In the genomic region with DNA sequence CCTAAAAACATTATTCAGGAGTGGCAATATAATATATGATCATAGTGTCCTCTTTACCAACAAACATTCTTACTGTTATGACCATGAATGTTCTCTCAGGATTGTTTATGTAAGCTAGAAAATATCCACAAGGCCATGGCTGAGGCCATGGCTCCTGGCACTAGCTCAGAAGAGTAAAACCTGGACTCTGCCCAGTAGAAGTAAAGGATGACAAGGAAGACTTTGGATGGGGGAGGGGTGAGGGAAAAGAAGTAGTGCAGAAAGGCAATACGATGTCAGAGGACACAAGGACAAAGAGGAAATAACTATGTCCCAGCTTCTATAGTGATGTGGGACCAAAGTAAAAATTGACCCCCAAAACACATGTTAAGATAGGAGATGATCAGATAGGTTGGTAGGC, we compare ENCODE assay signal across 35 mouse cellular contexts. TPM values are rescaled to one million over a fixed set of nuclear protein-coding genes. Genes with fewer than 3 reads are reported as not detected.
"Had no signal": no experiment of that assay in that cellular context is flagged by ENCODE, and none has a peak within 500 bp of the region (broad histone marks: within the 10 kb centered on the region; RNA-seq: fewer than 3 reads in every experiment).

No protein-coding gene starts in this region.

RNA-seq across cellular contexts. Expression of a gene that starts 2.3 kb away (rescaled TPM):
- total RNA-seq: gastrocnemius, adult 2 months; gastrocnemius, postnatal 10 days; gastrocnemius, postnatal 25 days; gastrocnemius, postnatal 4 days; granulocyte monocyte progenitor cell, adult 5-6 weeks; heart, adult 18-20 months; heart, adult 8-10 months; heart, postnatal 10 days; heart, postnatal 25 days; heart, postnatal 4 days; layer of hippocampus, adult 2 months; layer of hippocampus, postnatal 10 days; layer of hippocampus, postnatal 25 days; left cerebral cortex, adult 2 months; left cerebral cortex, postnatal 14 days; left cerebral cortex, postnatal 36 days had no signal
- polyA plus RNA-seq: heart, embryonic 10.5 days; heart, embryonic 12.5 days; heart, embryonic 14.5 days; heart, embryonic 16.5 days; hindbrain, embryonic 10.5 days; hindbrain, embryonic 12.5 days; hindbrain, embryonic 14.5 days; hindbrain, embryonic 16.5 days; inflammation-experienced regulatory T-cells, adult 6 months; intestine, embryonic 15.5 days; intestine, postnatal 0 days; kidney, embryonic 14.5 days; kidney, embryonic 16.5 days; limb, embryonic 10.5 days; limb, embryonic 12.5 days; limb, embryonic 14.5 days; liver, embryonic 11.5 days; liver, embryonic 13.5 days; liver, embryonic 15.5 days had no signal

RNA-seq across cellular contexts. Expression of a gene that starts 30.9 kb away (rescaled TPM):
- total RNA-seq: gastrocnemius, adult 2 months; gastrocnemius, postnatal 10 days; gastrocnemius, postnatal 25 days; gastrocnemius, postnatal 4 days; granulocyte monocyte progenitor cell, adult 5-6 weeks; heart, adult 18-20 months; heart, adult 8-10 months; heart, postnatal 10 days; heart, postnatal 25 days; heart, postnatal 4 days; layer of hippocampus, adult 2 months; layer of hippocampus, postnatal 10 days; layer of hippocampus, postnatal 25 days; left cerebral cortex, adult 2 months; left cerebral cortex, postnatal 14 days; left cerebral cortex, postnatal 36 days had no signal
- polyA plus RNA-seq: heart, embryonic 10.5 days; heart, embryonic 12.5 days; heart, embryonic 14.5 days; heart, embryonic 16.5 days; hindbrain, embryonic 10.5 days; hindbrain, embryonic 12.5 days; hindbrain, embryonic 14.5 days; hindbrain, embryonic 16.5 days; inflammation-experienced regulatory T-cells, adult 6 months; intestine, embryonic 15.5 days; intestine, postnatal 0 days; kidney, embryonic 14.5 days; kidney, embryonic 16.5 days; limb, embryonic 10.5 days; limb, embryonic 12.5 days; liver, embryonic 11.5 days; liver, embryonic 13.5 days; liver, embryonic 15.5 days had no signal

RNA-seq across cellular contexts. Expression of a gene that starts 58.9 kb away (rescaled TPM):
- total RNA-seq: gastrocnemius, adult 2 months; gastrocnemius, postnatal 10 days; gastrocnemius, postnatal 25 days; gastrocnemius, postnatal 4 days; granulocyte monocyte progenitor cell, adult 5-6 weeks; heart, adult 18-20 months; heart, adult 8-10 months; heart, postnatal 10 days; heart, postnatal 25 days; heart, postnatal 4 days; layer of hippocampus, adult 2 months; layer of hippocampus, postnatal 10 days; layer of hippocampus, postnatal 25 days; left cerebral cortex, adult 2 months; left cerebral cortex, postnatal 14 days; left cerebral cortex, postnatal 36 days had no signal
- polyA plus RNA-seq: heart, embryonic 10.5 days; heart, embryonic 12.5 days; heart, embryonic 14.5 days; heart, embryonic 16.5 days; hindbrain, embryonic 10.5 days; hindbrain, embryonic 12.5 days; hindbrain, embryonic 14.5 days; hindbrain, embryonic 16.5 days; inflammation-experienced regulatory T-cells, adult 6 months; intestine, embryonic 15.5 days; intestine, postnatal 0 days; kidney, embryonic 14.5 days; kidney, embryonic 16.5 days; limb, embryonic 10.5 days; limb, embryonic 12.5 days; liver, embryonic 11.5 days; liver, embryonic 13.5 days; liver, embryonic 15.5 days had no signal
